Mouse (Mus musculus) forebrain, embryonic 12.5 days (tissue): ENCODE data around the gene Gm10638. TPM values are rescaled to one million over a fixed set of nuclear protein-coding genes. Genes with fewer than 3 reads are reported as not detected.

Experiments
- ATAC-seq: fragments of 200-750 bp; cut with Nextera tagmentation; 2 replicates; pipeline ENCODE4 v1.8.0; 2017; ENCODE audit warnings: moderate TSS enrichment; ENCODE audit not compliant: low FRiP score
- H3K27ac ChIP-seq: fragments of 300-500 bp; sonication (generic); 2 replicates; pipeline ENCODE4 v1.5.1; 2016; ENCODE audit warnings: mild to moderate bottlenecking
- H3K27me3 ChIP-seq: fragments of 300-500 bp; sonication (generic); 2 replicates; pipeline ENCODE4 v1.6.1; 2016; ENCODE audit warnings: mild to moderate bottlenecking
- H3K36me3 ChIP-seq: fragments of 300-500 bp; sonication (generic); replicated peaks from 2 replicates; pipeline ENCODE4 v1.6.1; 2016; ENCODE audit warnings: mild to moderate bottlenecking
- H3K4me1 ChIP-seq: fragments of 300-500 bp; sonication (generic); 2 replicates; pipeline ENCODE4 v1.6.1; 2016
- H3K4me2 ChIP-seq: fragments of 300-500 bp; sonication (generic); 2 replicates; pipeline ENCODE4 v1.6.1; 2016; ENCODE audit warnings: mild to moderate bottlenecking, moderate library complexity
- H3K4me3 ChIP-seq: fragments of 300-500 bp; sonication (generic); replicated peaks from 2 replicates; pipeline ENCODE4 v1.5.1; 2016; ENCODE audit warnings: mild to moderate bottlenecking
- H3K9ac ChIP-seq: fragments of 300-500 bp; sonication (generic); 2 replicates; pipeline ENCODE4 v1.6.1; 2016; ENCODE audit warnings: mild to moderate bottlenecking
- H3K9me3 ChIP-seq: fragments of 300-500 bp; sonication (generic); 2 replicates; pipeline ENCODE4 v1.6.1; 2016
- WGBS: fragments of 180-500 bp; shearing (Covaris S2); methylation state at CpG from one replicate; pipeline ENCODE4 v1.1.7; 2016; 5-methylcytosine and 5-hydroxymethylcytosine counted together
- polyA plus RNA-seq: library from polyadenylated mRNA; unstranded; fragments of >200 nt; fragmentation: Nextera tagmentation; extraction: Ambion mirVana; gene quantifications from 2 replicates; pipeline ENCODE4 v1.2.1, GENCODE M21; 2016

Gm10638 gene
- polyA plus RNA-seq, result 9.1 and 10.1 TPM in 2 replicates

- Histone ChIP-seq H3K9me3 (no peaks in the 10 kb centered on the region), H3K36me3 (no peaks in the 10 kb centered on the region), H3K9ac (peak within 1 kb of the TSS; percentile 98), H3K27me3 (no peaks in the 10 kb centered on the region), H3K4me2 (peak within 1 kb of the TSS; percentile 68), H3K4me1 (peaks cover 38% of the 10 kb centered on the region), H3K4me3 (peak within 1 kb of the TSS; percentile 98), H3K27ac (peak within 1 kb of the TSS; percentile 98)
- ATAC-seq, result peak; percentile 87
- under 1% methylated on average over 74 of the region's 88 CpGs for WGBS
These were observed at the start of gene Gm10638, which contains the start of gene Siah1a for GRCm38 (mm10) chr8:86745221-86745934. TSS of gene Gm10638 (plus strand) at chr8:86745699. TSS of gene Siah1a (minus strand) at chr8:86745934.

GRCm38 (mm10) chr8:86695703-86696102 is 49.8 kb upstream of the Gm10638 start:
- Histone ChIP-seq H3K4me2 (no peak overlapping the region), H3K4me1 (no peaks in the 10 kb centered on the region), H3K9me3 (no peaks in the 10 kb centered on the region), H3K36me3 (no peaks in the 10 kb centered on the region), H3K9ac (no peak overlapping the region), H3K4me3 (no peak overlapping the region), H3K27me3 (no peaks in the 10 kb centered on the region), H3K27ac (no peak overlapping the region)
- 90% methylated on average over 2 of the region's 2 CpGs for WGBS
- no peak for ATAC-seq

- WGBS, result 85% methylated on average over 1 of the region's 1 CpGs
- no peak for ATAC-seq
These were observed 46.6 kb upstream of the Gm10638 start for GRCm38 (mm10) chr8:86698811-86699421.

GRCm38 (mm10) chr8:86699471-86699870 is 46.0 kb upstream of the Gm10638 start:
- ATAC-seq, result no peak
- 93% methylated on average over 12 of the region's 12 CpGs for WGBS

More at GRCm38 (mm10) chr8:86698811-86699421, 46.6 kb upstream of the Gm10638 start:
- Histone ChIP-seq H3K9me3 (no peaks in the 10 kb centered on the region), H3K4me2 (no peak overlapping the region), H3K27me3 (no peaks in the 10 kb centered on the region), H3K4me1 (no peaks in the 10 kb centered on the region), H3K36me3 (no peaks in the 10 kb centered on the region), H3K4me3 (no peak overlapping the region), H3K9ac (no peak overlapping the region), H3K27ac (no peak overlapping the region)

GRCm38 (mm10) chr8:86702453-86702852 is 43.0 kb upstream of the Gm10638 start:
- Histone ChIP-seq H3K27me3 (no peaks in the 10 kb centered on the region), H3K4me1 (no peaks in the 10 kb centered on the region), H3K36me3 (no peaks in the 10 kb centered on the region), H3K27ac (no peak overlapping the region), H3K9ac (no peak overlapping the region), H3K4me2 (no peak overlapping the region), H3K9me3 (no peaks in the 10 kb centered on the region), H3K4me3 (no peak overlapping the region)
- WGBS, result 89% methylated on average over 3 of the region's 3 CpGs
- ATAC-seq, result no peak

More at GRCm38 (mm10) chr8:86699471-86699870, 46.0 kb upstream of the Gm10638 start:
- H3K36me3 ChIP-seq, result no peaks in the 10 kb centered on the region
- no peaks in the 10 kb centered on the region for H3K4me1 ChIP-seq
- no peak overlapping the region for H3K4me3 ChIP-seq
- H3K4me2 ChIP-seq, result no peak overlapping the region
- H3K27ac ChIP-seq, result no peak overlapping the region
- H3K9me3 ChIP-seq, result no peaks in the 10 kb centered on the region
- H3K9ac ChIP-seq, result no peak overlapping the region
- no peaks in the 10 kb centered on the region for H3K27me3 ChIP-seq

GRCm38 (mm10) chr8:86705317-86705716 is 40.2 kb upstream of the Gm10638 start:
- no peak for ATAC-seq
- Histone ChIP-seq H3K27me3 (no peaks in the 10 kb centered on the region), H3K4me1 (no peaks in the 10 kb centered on the region), H3K9me3 (no peaks in the 10 kb centered on the region), H3K4me2 (no peak overlapping the region), H3K9ac (no peak overlapping the region), H3K4me3 (no peak overlapping the region), H3K36me3 (no peaks in the 10 kb centered on the region; the same call in 1 of the 2 replicates), H3K27ac (no peak overlapping the region)
- WGBS, result 94% methylated on average over 3 of the region's 3 CpGs

GRCm38 (mm10) chr8:86706756-86707155 is 38.7 kb upstream of the Gm10638 start:
- no peaks in the 10 kb centered on the region for H3K27me3 ChIP-seq
- no peak overlapping the region for H3K9ac ChIP-seq
- H3K4me3 ChIP-seq, result no peak overlapping the region
- no peaks in the 10 kb centered on the region for H3K4me1 ChIP-seq
- no peak overlapping the region for H3K4me2 ChIP-seq
- ATAC-seq, result no peak
- no peaks in the 10 kb centered on the region for H3K9me3 ChIP-seq
- H3K27ac ChIP-seq, result no peak overlapping the region
- WGBS, result 91% methylated on average over 5 of the region's 5 CpGs
- peaks cover 3% of the 10 kb centered on the region; the same call in 1 of the 2 replicates for H3K36me3 ChIP-seq

- Histone ChIP-seq H3K36me3 (peaks cover 3% of the 10 kb centered on the region; the same call in 1 of the 2 replicates), H3K9ac (no peak overlapping the region), H3K27ac (no peak overlapping the region), H3K9me3 (no peaks in the 10 kb centered on the region), H3K4me3 (no peak overlapping the region), H3K4me2 (no peak overlapping the region), H3K4me1 (0 out of 2 replicates have a peak, but pooled peaks cover 4% of the 10 kb centered on the region), H3K27me3 (no peaks in the 10 kb centered on the region)
- ATAC-seq, result no peak
- WGBS, result 69% methylated on average over 4 of the region's 4 CpGs
These were observed 37.6 kb upstream of the Gm10638 start for GRCm38 (mm10) chr8:86707873-86708272.

- H3K4me1 ChIP-seq, result peaks cover 19% of the 10 kb centered on the region
- H3K27me3 ChIP-seq, result no peaks in the 10 kb centered on the region
- ATAC-seq, result no peak
- no peak overlapping the region for H3K9ac ChIP-seq
- no peak overlapping the region for H3K27ac ChIP-seq
- 93% methylated on average over 3 of the region's 3 CpGs for WGBS
- H3K9me3 ChIP-seq, result no peaks in the 10 kb centered on the region
- peaks cover 9% of the 10 kb centered on the region for H3K36me3 ChIP-seq
- H3K4me3 ChIP-seq, result no peak overlapping the region
- no peak overlapping the region for H3K4me2 ChIP-seq
These were observed 32.9 kb upstream of the Gm10638 start for GRCm38 (mm10) chr8:86712594-86712993.

- peaks cover 10% of the 10 kb centered on the region for H3K36me3 ChIP-seq
- ATAC-seq, result peak; percentile 87
- 73% methylated on average over 14 of the region's 14 CpGs for WGBS
These were observed 31.9 kb upstream of the Gm10638 start for GRCm38 (mm10) chr8:86713407-86714188.

GRCm38 (mm10) chr8:86718332-86718994 is 27.0 kb upstream of the Gm10638 start:
- H3K27ac ChIP-seq, result no peak overlapping the region
- no peak overlapping the region for H3K4me2 ChIP-seq
- H3K9me3 ChIP-seq, result no peaks in the 10 kb centered on the region
- WGBS, result 87% methylated on average over 2 of the region's 2 CpGs
- H3K27me3 ChIP-seq, result no peaks in the 10 kb centered on the region
- H3K9ac ChIP-seq, result no peak overlapping the region
- peaks cover 9% of the 10 kb centered on the region for H3K4me1 ChIP-seq
- peaks cover 36% of the 10 kb centered on the region for H3K36me3 ChIP-seq
- no peak for ATAC-seq
- H3K4me3 ChIP-seq, result no peak overlapping the region

More at GRCm38 (mm10) chr8:86713407-86714188, 31.9 kb upstream of the Gm10638 start:
- Histone ChIP-seq H3K27me3 (no peaks in the 10 kb centered on the region), H3K27ac (peak overlapping the region; percentile 77), H3K4me2 (no peak overlapping the region), H3K9ac (no peak overlapping the region), H3K9me3 (no peaks in the 10 kb centered on the region), H3K4me1 (peaks cover 19% of the 10 kb centered on the region), H3K4me3 (no peak overlapping the region)

- Histone ChIP-seq H3K27me3 (no peaks in the 10 kb centered on the region), H3K27ac (no peak overlapping the region), H3K9ac (no peak overlapping the region), H3K4me3 (no peak overlapping the region), H3K36me3 (peaks cover 38% of the 10 kb centered on the region), H3K4me1 (peaks cover 6% of the 10 kb centered on the region), H3K9me3 (no peaks in the 10 kb centered on the region), H3K4me2 (no peak overlapping the region)
- 97% methylated on average over 1 of the region's 1 CpGs for WGBS
- no peak for ATAC-seq
These were observed 26.1 kb upstream of the Gm10638 start for GRCm38 (mm10) chr8:86719368-86719767.
